Mouse (Mus musculus) c-Kit-positive CD71-positive TER-119-negative erythroid progenitor cells, embryonic 14.5 days (primary cell): ENCODE results near the gene Tmem120b.
"Not testable (repeated sequence)": the region's sequence is repeated elsewhere in the genome, so short reads cannot be mapped to it uniquely, and the experiment has no call there.

Experiments
- DNase-seq: peaks from one replicate; pipeline ENCODE4 v3.0.0-alpha.2; 2013; ENCODE audit warnings: low read depth

The Tmem120b gene

GRCm38 (mm10) chr5:123051736-123052135 is 16.5 kb upstream of the Tmem120b start:
- no peak for DNase-seq

DNA sequence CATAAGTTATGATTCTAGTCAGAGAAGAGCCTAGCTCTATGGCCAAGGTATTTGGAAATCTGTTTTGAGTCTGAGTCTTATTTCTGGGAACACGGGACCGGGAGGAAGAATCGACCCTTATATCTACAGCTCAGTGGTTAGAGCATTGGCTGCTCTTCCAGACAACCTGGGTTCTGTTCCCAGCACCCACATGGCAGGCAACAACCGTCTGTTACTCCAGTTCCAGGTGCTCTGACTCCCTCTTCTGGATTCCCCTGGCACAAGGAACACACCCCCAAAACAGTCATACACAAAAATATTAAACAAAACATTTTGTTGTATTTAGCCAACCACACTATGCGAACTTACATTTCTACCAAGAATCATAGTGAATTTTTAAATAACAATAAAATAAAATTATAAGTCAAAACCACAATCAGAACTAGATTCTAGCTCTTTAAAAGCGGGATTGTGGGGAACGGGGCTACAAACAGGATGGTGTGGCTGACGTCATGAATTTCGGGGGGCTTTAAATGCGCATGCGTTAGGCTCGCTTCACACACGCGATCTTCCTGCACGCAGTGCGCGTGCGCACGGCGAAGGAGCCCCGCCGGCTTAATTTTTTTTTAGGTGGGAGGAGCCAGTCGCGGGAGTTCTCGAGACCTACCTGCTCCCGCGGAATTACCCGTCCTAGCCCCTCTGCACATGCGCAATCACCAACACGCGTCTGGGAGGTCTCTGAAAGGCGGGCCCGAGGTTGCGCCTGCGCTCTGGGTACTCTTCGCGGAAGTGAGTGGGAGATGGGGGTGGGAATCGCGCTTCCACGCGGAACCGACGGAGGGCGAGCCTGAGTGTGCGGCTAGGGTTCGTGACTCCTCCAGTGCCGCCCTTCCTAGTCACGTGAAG is 10.6 kb upstream of the Tmem120b start:
- DNase-seq: peak; percentile 100

DNA sequence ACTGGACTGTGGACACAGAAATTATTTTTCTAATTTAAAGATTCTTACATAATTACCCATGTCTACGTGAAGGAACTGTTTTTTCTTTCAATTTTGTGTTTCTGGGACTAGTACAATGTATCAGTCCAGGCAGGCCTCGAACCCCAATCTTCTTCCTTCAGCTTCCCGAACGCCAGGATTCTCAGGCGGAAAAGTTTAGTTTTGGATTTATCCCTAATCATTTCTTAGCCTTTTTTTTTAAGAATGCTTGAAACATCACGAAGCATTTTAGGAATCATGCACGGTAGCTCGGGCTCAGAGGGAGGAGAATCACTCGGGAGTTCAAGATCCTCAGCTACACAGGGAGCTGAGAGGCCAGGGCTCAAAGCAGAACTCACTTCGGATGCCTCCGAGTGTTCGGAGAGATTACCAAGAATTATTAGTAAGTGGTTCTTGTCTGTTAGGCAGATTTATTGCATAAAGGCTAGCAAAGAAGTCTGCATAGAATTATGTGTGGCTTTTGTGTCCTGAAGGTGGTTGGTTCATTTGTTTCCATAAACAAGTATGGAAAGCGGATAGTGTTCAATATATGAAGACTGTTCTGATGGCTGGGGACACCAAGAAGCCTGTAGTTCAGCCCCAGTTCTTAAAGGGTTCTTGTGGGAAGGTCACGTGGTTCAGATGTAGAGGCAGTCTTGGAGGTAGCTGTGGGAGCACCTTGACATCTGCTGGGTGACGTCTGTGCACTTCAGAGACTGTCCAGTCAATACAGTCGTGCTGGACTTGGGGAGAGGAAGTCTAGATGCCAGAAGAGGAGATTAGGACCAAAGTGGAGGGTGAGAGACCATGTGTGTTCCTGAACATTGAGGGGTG is 9.7 kb upstream of the Tmem120b start:
- no peak for DNase-seq

DNA sequence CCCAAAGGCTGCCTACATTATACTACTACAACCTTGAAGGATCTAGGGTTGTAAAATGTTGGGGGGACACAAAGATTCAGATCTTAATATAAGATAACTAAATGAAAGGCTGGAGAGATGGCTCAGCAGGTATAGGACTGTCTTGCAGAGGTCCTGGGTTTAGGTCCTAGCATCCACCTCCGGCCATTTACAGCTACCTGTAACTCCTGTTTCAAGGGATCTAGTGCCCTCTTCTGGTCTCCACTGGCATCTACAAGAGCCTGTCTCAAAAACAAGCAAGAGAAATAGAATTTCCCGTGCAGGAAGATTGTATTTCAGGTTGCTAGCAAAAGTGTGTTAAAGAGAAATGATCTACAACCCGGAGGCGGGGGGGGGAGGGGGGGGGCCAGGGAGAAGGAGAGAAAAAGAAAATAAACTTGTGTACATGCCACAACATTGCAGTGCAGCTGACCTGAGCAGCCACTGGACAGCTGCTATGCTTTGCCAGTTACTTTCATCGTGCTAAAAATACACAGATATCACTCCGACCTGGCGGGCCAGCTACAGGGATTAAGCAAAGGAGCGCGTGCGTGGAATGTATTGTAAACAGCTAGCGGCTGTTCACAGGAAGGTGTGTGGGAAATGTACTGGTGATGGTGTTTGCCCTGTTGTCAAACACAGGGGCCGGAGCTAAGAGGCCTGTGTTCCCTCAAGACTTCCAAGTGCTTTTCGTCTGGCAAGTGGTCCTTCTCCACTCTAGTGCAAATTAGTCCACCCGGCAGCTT is 8.3 kb upstream of the Tmem120b start:
- DNase-seq: no peak

DNA sequence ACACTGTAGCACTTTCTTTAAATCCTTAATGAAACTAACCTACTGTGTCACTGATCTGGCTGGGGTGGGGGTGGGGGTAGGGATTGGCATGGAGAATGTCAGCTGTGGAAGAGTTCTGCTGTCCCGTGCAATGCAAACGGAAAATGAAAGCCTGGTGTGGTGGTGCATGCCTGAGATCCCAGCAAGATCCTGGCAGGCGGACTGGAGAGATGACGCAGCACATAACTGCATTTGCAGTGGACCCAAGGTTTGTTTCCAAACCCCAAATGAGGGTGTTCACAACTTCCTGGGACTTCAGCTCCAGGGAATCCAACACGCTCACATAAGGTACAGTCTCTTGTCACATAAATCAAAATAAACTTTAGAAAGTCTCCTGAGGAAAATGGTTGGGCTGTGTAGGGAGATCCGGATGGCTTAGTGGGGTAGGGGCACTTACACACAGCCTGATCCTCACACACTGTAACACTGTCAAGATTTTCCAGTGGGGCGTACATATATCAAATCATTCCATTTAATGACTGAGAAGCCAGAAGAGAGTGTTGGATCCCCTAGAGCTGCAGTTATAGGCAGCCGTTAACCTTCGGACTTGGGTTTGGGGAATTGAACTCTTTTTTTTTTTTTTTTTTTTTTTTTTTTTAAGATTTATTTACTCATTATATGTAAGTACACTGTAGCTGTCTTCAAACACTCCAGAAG is 7.4 kb upstream of the Tmem120b start:
- no peak for DNase-seq

DNA sequence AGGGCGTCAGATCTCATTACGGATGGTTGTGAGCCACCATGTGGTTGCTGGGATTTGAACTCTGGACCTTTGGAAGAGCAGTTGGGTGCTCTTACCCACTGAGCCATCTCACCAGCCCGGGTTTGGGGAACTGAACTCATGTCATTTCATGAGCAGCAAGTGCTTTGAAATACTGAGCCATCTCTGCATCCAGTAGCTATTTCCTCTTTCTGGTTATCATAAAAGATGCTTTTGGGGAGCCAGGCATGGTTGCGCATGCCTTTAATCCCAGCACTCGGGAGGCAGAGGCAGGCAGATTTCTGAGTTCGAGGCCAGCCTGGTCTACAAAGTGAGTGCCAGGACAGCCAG is 6.8 kb upstream of the Tmem120b start:
- not testable (repeated sequence) for DNase-seq

- DNase-seq: no peak
Measured at GRCm38 (mm10) chr5:123063141-123063540, 5.1 kb upstream of the Tmem120b start.

DNA sequence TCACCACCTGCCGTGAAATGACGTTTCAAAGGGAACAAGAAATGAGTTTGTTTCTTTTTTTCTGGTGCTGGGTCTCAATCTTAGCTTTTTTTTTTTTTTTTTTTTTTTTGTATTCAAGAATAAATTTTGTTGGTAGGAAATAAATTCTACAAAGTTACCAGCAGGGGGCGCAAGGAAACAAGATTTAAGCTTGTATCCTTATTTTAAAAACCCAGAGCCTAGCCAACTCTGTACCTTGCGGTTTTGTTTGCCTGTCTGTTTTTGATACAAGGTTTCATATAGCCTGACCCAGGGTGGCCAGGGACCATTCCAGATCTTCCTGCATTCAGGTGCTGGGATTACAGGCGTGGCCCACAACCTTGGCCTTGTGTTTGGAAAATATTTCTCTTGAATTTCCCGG is 4.0 kb upstream of the Tmem120b start:
- DNase-seq: peak; percentile 84

DNA sequence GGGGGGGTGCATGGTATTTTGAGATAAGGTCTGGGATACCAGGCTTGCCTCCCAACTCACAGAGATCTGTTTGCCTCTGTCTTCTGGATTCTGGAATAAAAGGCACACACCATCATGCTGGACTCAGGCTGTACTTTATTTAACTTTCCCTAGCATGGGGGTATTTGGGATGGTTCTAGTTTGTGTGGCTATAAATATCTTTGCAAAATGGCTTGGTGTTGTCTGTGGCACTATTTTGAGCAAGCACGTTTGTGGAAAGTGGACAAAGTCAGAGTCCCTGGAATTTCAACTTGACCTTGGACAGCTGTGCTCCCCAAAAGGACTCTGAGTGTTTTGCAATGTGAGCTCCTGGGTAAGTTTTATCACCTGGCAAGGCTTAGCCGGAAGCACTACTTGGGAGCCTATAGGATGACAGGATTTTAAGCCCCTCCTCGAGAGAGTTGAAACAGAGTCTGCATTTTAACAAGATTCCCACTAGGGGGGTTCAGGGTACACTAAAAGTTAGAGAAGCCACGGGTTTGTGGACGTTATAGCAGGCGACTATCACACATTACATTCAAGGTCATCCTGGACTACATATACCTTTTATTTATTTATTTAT is 720 bp upstream of the Tmem120b start:
- peak; percentile 74 for DNase-seq

DNA sequence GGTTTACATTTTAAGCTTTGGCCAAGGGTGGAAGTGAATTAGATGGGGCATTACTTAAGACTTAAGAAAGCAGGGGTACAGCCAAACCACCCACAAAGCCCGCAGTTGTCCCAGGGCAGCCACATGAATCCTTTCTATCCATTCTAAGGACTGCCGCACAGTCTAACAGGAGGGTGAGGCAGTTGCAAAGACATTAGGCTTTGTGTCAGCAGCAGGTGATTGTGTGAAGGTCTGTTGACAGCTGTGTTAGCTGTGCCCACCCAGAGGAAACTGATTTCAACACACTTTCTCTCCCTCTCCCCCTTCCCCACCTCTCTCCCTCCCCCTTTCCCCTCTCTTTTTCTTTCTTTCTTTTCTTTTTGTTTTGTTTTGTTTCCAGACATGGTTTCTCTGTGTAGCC is 499 bp downstream of the Tmem120b start:
- DNase-seq: no peak

DNA sequence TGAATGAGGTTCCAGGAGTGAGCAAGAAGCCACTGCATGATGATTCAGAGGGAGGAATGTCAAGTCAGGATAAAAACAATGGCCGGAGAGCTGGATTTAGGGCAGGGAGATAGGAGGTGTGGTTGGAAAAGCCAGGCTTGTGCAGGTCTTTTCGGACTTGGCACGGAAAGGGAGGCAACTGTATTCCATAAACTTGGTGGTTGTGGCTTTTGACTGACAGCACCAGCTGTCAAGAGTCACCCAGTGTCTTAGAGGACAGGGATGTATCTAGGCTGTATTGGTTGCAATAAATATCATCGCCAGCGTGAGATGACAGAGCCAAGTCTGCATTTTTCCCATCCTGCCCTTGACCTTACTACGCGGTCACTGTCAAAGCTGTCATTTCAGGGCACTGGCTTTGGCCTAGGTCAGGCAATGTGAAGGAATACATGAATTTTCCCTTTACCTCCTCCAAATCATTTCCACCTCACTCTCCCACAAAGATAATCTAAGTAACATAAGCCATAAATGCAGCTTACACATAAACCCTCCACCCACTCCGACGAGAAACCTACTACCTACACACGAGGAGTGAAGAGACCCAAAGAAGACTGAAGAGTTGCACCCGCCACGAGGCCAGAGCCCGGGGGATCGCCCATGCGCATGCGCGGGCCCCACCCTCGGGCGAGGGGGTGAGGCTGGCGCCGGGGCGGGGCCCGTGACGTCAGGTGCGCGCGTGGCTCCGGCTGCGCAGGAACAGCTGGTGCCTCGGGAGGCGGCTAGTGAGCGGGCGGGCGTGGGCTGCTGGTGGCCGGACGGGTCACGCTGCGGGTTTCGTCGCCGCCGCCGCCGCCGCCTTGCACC is 7.6 kb downstream of the Tmem120b start:
- DNase-seq: peak; percentile 82

DNA sequence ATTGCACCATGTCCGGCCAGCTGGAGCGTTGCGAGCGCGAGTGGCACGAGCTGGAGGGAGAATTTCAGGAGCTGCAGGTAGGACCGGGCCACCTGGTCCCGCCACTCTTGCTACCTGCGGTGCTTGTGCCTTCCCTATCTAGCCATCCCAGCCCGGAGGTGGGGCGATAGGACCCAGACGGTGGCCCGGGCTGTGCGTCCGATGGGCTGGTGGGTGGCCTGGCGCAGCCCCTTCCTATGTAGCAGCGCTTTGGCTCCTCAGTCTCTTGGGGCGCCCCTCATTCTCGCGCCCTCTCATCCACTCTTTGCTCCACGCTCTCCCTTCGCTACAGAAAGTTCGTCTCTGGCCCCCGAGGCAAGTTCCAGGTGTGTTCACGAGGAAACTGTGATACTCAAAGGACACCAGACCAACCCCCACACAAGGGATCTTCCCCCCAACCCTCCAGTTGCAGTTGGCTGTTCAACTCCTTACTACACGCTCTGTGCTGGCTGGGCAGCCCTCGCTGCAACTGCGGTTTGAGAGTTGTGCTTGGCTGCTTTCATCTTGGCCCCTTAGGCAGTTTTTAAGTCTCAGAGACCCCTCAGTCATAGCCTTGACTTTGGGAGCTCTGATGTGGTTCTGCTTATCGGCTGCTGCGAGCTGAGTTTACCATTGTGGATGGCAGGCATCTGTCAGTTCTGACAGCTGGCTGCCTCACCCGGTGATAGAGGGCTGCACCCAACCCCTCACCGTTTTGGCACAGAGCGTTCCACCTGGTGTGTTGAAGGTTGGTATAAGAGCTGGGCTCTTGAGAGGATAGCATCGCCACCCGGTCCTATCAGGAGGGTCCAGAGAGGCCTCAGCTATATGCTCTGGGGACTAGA is 8.4 kb downstream of the Tmem120b start:
- DNase-seq: peak; percentile 62

GRCm38 (mm10) chr5:123079568-123079967 is 11.4 kb downstream of the Tmem120b start:
- DNase-seq: no peak

- DNase-seq: no peak
Measured at GRCm38 (mm10) chr5:123080041-123080440, 11.8 kb downstream of the Tmem120b start.

DNA sequence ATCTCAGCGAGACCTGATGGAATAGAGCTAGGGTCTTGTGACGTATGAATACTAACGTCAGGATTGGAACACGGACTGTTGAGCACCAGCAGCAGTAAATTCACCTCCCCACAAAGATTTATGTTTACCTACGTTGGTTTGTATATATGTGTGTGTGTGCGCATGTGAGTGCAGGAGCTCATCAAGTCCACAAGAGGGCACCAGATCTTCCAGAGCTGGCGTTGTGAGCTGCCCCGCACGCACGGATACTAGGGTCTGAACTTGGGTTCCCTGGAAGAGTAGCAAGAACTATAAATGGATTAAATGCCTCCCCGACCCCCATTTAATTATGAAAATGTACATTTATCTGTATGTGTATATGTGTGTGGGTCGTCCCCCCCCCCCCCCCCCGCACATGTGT is 12.3 kb downstream of the Tmem120b start:
- DNase-seq: no peak

DNA sequence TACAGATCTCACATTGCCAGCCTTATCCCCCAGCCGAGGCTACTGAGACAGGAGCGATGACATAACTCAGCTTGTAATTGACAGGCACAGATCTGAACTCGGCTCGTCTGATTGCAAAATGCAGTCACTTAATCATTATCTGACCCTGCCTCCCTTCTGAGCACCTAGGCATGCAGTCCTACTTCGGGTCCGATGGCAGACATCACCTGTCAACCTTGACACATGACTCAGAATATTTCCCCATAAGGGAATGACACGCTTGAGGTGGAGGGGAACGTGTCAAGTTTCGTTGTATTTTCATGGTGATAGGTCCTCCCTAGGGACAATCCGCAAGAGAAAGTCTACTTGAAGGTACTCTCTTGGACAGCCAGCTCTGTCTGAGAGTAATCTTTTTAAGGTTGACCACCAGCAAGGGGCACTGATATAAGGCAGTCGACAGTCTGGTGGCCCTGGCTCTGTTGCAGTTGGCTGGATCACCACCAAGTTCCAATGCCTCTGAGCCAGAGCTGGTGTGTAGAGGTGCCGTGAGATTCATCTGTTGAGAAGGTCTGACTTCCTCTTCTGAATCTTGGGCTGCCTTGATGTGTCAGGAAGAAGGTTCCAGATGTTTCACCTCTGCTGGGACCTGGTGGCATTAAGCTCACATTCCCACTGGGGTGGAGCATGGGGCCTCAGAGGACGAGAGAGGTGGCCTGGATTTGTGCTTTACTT is 15.3 kb downstream of the Tmem120b start:
- DNase-seq: no peak

GRCm38 (mm10) chr5:123086501-123086900 is 18.3 kb downstream of the Tmem120b start:
- no peak for DNase-seq

GRCm38 (mm10) chr5:123088784-123089183 is 20.6 kb downstream of the Tmem120b start:
- DNase-seq: no peak
